Mouse (Mus musculus) gastrocnemius, postnatal 4 days (tissue): ENCODE data around the gene Kpnb1. TPM values are rescaled to one million over a fixed set of nuclear protein-coding genes. Genes with fewer than 3 reads are reported as not detected.
A peak's percentile ranks its signal among the peaks of the same experiment; 100 is the strongest.

ENCODE experiments used
- DNase-seq, 2 experiments: peaks; one replicate each; pipeline ENCODE4 v3.0.0; 2021 to 2022; ENCODE audit warnings: low spot score in 2 of 2, mixed read lengths in 2 of 2
- total RNA-seq, 2 experiments: library from RNA; stranded (reverse); gene quantifications; 2 replicates each; pipeline ENCODE4 v1.2.3; 2021

Kpnb1 gene
- total RNA-seq, 2 experiments from 2014 or later, result 117 to 121 TPM

DNA sequence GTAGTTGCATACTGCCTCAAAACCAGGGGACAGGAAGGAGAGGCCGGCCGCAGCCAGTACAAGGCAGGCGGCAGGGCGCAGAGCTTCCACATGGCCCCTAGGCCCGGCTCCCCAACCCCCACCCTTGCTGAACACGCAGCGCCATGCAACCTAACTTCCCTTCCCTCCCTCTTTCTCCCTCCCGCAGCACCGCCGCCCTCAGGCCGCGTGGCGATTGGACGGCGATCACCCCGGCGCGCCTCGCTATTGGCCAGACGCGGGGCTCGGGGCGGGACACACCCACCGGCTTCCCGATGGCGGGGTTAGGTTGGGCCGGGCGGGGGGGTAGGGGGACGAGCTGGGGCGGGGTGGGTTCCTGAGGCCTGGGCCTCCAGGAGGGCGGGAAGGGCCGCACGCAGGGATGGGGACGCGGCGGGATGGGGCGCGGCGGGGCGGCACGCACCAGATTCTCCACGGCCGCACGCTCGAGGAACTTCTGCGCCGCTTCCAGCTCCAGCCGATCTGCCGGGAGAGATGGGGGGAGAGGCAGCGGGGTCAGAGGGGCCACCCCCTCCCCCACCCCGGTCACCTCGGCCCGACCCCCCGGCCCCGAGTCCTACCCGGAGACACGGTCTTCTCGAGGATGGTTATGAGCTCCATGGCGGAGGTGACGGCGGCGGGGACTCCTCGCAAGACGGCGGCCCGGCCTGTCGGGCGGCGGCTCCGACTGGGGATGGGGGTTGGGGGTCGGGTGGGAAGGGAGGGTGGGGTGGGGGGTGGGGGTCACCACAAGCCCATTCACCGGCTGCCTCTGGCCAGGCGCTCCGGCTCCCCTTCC lies 526 bp downstream of the Kpnb1 start:
- peak; percentile 95 to 98 for DNase-seq

DNA sequence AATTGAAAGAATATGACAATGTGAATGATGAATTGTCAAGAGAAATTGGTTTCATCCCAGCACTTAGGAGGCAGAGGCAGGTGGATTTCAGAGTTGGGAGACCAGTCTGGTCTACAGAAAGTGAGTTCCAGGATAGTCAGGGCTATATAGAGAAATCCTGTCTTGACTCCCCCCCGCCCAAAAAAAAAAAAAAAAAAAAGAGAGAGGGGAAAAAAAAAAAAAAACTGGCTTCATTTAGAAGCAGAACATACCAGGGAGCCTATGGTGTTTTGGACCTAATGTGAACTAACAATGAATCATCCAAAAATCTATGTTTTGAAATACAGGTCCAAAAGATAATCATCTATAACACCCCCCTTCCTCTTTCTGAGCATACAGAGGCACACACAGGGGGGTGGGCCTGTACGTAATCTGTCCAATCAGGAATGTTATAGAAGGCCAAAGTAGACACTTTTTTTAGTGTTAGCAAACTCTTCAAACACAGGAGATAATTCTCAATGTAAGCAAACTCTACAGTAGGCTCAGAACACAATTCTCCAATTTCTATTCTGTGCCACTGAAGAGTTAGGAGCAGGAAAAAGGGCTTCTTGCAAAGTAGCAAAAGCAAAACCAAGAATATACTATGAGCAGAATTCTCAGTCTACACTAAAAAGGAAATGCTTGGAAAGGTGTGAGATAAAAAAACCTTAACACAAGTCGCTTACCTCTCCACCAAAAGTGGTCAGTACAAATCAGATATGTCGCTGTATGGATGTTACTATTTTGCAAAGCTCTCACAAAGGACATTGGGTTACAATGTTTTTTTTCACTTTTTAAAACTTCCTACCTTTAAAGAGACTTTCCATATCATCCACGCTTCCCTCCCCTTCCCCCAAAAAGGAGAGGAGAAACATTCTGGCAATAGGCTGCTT lies 1.7 kb downstream of the Kpnb1 start:
- no peak for DNase-seq

DNA sequence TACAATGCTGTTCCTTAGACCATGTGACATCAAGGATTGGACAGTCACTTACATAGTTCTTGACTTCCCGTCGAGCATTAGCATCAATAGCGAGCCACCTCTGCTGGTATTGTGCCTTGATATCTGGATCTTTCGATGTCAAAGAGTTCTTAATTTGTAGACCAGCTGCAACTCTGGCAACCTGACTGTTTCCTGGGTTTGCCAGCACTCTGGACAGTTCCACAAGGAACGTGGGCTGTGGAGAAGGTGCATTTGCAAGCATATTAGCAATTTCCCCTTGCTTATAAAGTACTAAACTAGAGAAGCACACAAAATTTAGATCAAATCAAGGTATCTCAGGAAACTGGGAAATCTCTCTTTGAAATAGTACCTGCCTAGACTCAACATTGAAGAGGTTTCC lies 2.8 kb downstream of the Kpnb1 start:
- DNase-seq, result no peak

DNA sequence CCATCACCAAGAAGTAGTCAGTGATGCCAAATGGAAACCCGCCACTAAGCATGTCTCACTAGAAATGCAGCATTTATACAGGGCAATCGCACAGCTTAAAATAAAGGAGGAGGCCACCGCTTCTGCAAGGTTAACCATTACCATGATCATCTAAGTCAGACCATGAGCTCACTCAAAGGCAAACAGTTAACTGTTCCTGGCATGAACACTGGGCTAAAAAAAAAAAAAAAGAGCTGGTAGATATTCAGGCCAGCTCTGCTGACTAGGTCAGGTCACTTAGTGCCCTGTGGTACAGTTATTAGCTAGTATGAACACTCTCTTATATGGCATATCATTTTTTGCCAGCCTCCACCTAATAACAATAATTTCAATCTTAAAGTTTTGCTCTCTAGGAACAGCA lies 5.2 kb downstream of the Kpnb1 start:
- DNase-seq, result no peak

DNA sequence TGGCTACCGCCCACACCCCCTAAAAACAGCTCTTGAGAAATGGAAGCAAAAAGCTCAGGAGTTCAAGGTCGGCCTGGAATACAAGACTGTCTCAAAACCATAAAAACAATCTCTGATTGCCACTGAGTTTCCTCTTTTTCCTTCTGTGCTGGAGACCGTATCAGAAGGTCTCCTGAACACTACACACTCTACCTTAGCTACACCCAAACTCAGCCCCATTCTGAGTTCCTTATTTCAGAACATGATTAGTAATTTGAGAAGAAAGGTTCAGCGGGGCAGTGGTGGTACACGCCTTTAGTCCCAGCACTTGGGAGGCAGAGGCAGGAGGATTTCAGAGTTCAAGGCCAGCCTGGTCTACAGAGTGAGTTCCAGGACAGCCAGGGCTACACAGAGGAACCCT lies 6.6 kb downstream of the Kpnb1 start:
- DNase-seq, result no peak

DNA sequence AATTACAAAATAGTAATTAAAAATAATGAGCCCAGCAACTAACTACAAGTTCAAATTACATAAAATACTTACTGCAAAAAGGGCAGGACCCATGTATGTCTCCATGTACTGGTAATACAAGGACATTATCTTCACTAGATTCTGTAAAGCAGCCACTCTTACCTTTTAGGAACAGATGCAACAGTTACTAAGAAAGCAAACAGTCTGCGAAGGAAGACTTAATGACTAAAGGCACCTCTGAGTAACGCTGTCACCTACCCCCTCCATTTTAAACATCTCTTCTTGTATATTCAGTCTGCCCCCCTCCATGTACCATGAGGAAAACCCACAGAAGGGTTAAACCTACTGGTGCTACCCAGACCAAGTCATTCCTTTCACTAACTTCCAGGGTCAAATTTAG lies 9.5 kb downstream of the Kpnb1 start:
- no peak for DNase-seq

DNA sequence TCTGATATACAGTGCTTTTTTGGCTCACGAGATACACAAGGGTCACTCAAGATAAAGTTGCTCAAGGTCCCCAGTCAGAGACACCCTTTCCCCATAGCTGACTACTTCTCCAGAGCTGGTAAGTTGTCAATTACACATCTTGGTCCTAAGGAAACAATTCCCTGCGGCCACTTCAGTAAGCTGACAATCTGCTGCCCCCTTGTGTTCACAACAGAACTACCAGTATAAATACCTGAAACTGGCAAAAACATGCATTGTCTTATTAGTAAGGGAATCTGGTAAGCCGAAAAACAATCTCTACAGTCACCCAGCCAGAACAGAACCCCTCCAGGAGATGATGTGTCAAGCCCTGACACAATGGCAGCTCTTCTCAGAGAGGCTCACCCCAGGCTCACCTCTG lies 10.8 kb downstream of the Kpnb1 start:
- DNase-seq, result peak in 1 of 2 experiments; percentile 26

DNA sequence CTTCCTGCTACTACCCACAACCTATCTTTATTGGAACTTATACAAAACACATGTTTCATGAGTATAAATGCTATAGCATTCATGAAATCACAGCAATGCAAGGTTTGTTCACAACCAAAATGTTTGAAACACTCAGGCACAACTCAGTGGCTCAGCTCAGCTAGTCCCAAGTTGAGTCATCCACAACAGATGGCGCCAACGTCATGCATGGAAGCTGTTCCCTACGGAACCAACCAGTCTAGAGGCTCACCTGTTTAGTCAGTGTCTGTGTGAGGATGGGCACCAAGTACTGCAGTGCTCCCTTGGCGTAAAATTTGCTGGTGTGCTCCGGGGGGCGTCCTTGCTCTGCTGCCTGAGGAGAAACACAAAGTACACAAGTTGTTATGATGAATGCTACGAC lies 12.2 kb downstream of the Kpnb1 start:
- no peak for DNase-seq

DNA sequence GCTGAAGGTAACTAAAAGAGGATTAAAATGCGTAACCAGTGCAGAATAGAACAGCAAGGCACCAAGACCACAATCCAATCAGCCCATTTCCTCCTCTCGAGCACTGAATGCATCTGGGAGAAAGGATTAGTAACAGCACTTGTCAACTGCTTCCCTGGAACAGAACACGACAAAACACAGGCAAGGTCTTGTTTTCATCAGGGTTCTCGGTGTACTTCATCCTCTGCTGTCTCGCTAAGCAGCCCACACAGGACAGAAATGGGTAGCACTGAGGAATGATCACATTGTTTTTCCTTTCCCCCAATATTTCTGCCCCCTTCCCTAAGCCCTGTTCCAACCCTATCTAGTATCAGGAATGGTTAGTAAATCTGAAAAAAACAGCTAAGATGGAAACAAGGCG lies 27.3 kb downstream of the Kpnb1 start:
- DNase-seq, result no peak

DNA sequence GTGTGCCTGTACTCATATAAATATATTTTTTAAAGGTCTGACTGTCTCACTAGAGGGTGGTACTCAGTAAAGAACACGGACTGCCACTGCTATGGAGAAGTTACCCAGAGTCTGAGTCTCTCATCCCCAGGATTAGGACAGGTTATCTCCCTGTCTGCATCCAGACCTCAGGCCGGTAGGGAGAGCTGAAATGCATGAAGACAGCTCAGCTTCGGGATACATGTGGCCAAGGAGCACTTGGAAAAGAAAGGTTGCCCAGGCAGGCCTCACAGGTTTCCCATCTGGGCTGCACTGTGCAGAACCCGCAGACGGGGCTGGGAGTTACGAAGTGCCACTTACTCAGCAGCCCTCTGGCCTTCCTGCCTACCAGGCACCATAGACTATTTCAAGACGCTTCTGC lies 30.7 kb downstream of the Kpnb1 start:
- no peak for DNase-seq

DNA sequence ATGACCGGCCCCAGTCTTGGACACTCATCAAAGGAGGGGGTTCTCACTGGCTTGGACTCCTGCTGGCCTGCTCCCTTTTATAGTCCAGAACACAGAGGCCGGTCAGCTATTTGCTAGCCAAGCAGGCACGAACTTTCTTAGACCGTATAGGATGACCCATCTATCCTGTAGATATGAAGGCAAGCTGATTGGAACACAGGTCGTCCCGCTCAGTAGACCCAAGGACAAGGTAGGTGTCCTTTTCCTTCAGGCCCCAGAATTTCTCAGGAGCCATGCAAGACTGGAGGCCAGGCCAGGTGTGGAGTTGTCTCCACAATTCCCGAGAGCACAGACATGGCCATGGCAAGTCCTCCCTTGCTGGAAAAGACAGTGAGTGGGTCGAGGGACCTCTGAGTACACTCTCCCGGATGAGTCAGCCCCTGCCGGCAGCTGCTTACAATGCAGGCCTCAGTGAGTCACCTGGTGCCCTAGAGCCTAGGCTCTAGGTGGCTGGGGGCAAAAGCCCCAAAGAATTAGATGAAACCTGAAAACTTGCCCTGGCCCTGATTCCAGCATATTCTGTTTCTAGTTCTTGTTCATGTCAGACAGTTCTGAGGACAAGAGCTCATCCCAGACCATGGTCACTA lies 34.9 kb downstream of the Kpnb1 start:
- DNase-seq, result no peak

DNA sequence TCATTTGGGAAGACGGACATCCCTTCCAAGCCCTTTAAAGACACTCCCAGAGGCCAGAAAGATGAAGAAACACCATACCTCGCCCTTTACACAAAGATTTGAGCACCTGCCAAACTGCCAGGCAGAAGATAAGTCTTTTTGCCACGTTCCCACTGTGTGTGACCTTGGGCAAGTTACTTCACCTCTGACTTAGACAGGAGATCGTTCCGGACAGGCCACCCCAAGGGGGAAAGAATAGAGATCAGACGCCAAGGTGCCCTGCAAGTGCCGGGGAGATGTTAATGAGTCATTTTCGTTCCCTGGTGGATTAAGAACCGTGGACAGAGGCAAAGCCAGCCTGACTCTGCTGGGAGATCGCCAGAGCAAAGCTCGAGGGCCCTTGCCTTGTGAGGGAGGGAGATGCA lies 35.7 kb downstream of the Kpnb1 start:
- no peak for DNase-seq

DNA sequence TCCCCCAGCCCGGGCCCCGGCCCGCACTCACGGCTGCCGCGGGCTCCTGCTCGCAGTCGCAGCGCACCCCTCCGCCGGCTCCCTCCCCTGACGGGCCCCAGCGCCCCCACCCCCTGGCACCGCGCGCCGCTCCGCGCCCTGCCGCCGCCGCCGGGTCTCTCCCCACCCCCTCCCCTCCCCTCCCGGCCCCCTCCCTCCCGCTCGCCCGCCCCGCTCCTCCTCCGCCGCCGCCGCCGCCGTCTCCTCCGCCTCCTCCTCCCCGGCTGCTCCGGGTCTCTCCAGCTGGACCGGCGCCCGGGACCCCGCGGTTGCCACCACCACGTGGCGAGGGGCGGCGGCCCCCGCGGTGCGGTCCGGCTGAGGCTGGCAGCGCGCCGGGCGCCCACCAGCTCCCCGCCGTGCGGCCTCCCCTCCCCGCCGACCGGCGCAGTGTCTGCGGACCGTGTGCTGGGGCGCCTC lies 36.3 kb downstream of the Kpnb1 start, which contains the start of gene Tbkbp1:
Gene Tbkbp1 (minus strand): TSS at position 153 of the 459 bp plus-strand sequence.
- peak in 1 of 2 experiments; percentile 56 for DNase-seq

DNA sequence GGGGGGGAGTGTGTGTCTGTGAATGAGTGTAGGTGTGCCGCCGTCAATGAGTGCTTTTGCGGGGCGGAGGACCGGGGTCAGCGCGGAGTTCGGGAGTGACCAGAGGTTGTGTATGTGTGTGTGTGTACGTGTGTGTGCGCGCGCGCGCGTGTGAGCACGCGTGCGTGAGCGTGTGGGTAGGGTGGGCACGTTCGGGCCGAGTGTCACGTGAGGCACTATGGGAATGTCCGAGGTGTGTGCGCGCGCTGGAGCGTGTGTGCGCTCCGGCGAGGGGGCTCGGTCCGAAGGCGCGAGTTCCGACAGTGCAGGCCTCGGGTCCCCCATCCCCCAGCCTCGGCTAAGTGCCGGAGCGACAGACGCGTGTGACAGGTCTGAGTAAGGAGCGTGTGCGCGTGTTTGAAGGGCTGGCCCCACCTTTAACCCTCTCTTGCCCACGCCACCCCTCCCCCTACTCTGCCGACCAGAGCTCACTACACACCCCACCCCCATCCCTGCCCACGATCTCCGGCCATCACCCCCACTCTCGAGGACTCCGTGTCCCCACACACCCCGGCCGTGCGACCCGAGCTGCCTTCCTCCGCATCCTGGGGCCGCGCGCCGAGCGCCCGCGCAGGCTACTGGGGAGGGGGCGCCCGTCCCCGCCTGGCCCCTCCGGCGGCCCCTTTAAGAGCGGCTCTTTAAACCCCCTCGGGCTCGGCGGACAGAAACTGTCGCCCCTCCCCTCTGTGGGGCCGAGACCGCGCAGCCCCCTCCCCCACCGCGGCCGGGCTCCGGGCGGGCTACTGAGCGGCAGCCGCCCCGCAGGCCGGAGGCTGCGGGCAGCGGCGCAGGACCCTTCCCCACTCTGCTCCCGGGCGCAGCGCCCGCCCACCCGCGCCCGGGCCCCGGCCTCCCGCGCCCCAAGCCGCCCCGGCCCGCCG lies 37.0 kb downstream of the Kpnb1 start:
- DNase-seq, result peak in 1 of 2 experiments; percentile 69

DNA sequence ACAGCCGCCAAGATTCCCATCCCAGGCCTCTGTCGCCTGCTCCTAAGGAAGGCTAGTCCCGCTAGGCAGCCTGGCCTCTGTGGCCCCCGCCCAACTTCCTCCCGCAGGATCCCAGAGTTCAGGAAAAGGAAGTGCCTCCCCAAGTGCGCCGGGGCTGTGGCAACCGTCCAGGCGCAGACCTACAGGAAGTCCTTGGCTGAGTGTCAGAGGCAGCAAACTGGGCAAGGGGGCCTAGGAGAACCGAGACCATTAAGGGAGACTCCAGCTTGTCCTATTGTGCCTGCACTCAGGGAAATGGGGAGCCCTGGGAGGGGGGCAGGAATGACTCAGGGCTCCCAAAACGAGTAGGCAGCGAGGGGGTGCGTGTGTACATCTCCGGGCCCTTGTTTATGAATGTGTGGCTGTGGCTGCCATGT lies 37.7 kb downstream of the Kpnb1 start:
- peak in 1 of 2 experiments; percentile 74 for DNase-seq

DNA sequence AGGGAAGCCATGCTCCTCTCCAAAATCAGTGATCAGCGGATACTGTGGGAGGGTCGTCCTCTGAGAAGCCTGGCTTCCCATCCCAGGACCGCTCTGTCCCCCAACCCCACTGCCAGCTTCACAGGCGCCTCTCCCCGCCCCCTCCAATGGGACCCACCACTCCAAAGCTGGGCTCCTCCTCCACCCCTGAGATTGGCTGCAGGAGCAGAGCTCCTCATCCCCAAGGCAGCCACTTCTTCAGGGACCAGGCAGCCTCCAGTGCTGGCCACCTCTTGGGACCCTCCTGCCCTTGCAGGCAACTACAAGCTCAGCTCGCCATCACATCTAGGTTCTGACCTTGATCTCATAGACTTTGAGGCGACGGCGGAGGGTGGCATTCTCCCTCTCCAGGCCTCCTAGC lies 38.7 kb downstream of the Kpnb1 start:
- no peak for DNase-seq

DNA sequence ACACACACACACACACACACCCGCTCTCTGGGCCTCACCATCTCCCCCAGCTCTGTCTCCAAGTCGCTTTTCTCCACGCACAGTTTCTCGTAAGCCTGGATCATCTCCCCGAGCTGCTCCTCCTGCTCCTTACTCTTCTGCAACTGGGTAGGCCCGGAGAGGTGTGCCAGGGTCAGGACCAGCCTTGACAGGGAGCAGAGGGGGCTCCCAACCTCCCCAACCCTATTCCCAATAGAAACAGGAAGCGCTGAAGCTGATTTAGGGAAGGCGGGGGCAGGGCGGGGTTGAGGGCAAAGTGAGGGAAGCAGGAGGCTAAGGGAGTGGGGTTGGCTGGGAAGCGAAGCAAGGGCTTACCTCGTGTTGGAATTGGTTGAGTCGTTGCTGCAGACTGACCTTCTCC lies 39.1 kb downstream of the Kpnb1 start:
- no peak for DNase-seq

DNA sequence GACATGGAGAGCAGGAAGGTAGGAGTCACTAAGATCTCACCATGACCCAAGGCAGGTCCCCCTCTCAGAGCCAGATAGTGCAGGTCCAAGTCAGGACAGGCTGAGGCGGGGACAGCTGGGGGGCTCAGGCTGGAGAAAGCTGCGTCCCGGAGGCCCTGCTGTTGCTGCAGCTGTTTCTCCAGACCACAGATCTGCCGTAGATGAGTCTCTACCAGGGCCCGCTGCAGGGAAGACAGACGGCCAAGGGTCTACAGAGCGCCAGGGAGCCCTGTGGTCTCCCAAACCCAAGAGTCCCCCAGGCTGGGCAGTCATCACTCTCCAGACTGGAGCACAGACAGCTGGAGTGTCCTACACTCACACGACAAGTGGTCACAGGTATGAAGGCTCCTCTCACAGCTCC lies 40.3 kb downstream of the Kpnb1 start:
- no peak for DNase-seq

DNA sequence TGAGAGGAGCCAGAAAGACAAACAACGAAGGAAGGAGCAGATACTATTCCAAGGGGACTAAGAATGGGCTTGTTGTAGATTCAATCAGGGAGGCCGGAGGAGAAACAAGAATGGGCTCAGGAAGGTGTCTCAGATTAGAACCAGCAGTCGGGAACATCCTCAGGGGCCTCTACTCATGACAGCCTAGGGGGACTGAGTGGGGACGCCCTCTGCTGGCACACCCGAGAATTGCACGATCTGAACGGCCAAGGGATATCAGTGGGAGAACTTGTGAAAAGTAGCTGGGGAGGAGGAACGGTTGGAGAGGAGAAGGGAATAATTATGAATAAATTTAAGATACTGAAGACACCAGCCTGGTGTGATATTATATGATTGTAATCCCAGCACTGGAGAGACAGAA lies 41.0 kb downstream of the Kpnb1 start:
- DNase-seq, result peak; percentile 69 to 73

DNA sequence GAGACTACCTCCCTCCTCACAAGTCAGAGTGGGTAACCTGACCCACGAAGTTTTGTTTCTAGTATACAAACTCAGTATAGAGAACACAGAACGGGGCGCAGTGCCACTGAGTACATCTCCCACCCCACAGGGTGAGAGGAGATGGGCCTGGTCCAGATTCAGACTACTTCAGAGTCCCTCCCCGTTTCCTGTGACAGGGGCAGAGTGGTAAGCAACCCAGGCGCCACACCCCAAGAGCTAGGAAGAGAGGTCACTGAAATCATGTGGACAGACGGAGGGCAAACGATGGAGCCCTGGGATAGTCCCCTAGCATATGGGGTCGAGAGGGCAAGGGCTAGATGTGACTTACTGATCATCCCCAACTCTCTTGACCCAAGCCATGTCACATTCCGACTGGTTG lies 41.7 kb downstream of the Kpnb1 start:
- DNase-seq, result no peak

DNA sequence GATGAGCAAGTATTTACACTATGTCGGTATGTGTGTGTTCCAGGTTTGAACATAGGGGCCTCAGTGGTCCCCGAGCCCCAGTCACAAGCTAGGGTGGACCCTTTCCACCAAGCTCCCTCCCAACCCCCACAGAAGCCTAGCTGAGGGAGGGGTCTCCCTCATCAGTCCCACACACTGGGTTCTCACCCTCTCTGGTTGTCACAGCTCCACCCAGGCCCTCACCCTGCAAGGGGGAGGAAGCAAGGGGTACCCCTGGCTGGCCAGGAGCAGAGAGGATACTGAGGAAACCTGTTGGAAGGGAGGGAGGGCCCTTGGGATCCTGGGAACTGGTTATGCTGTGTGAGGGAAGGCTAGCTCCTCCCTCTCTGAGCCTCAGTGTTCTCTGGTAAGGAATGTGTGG lies 42.4 kb downstream of the Kpnb1 start:
- DNase-seq, result no peak
